Mouse (Mus musculus) midbrain, postnatal 0 days (tissue): ENCODE results near the gene Cntrob. TPM values are rescaled to one million over a fixed set of nuclear protein-coding genes. Genes with fewer than 3 reads are reported as not detected.
A peak's percentile ranks its signal among the peaks of the same experiment; 100 is the strongest.

Experiments
- ATAC-seq: fragments of 200-750 bp; cut with Nextera tagmentation; 2 replicates; pipeline ENCODE4 v1.8.0; 2017; ENCODE audit warnings: moderate number of reproducible peaks, mild to moderate bottlenecking, moderate TSS enrichment, moderate library complexity; ENCODE audit not compliant: low FRiP score
- DNase-seq: peaks from one replicate; pipeline ENCODE4 v3.0.0-alpha.2; 2015; ENCODE audit warnings: low spot score
- H3K27ac ChIP-seq: fragments of 300-500 bp; sonication (generic); 2 replicates; pipeline ENCODE4 v1.5.1; 2014; ENCODE audit warnings: low read depth, mild to moderate bottlenecking, low read length, mixed read lengths
- H3K27me3 ChIP-seq: fragments of 300-500 bp; sonication (generic); 2 replicates; pipeline ENCODE4 v1.6.1; 2014; ENCODE audit warnings: low read length, control low read depth, mixed read lengths; ENCODE audit not compliant: insufficient read depth
- H3K36me3 ChIP-seq: fragments of 300-500 bp; sonication (generic); 2 replicates; pipeline ENCODE4 v1.6.1; 2014; ENCODE audit warnings: low read length, control low read depth, mixed read lengths; ENCODE audit not compliant: insufficient read depth
- H3K4me1 ChIP-seq: fragments of 300-500 bp; sonication (generic); 2 replicates; pipeline ENCODE4 v1.6.1; 2014; ENCODE audit warnings: mild to moderate bottlenecking, control low read depth, antibody characterized with exemption, low read length, mixed read lengths; ENCODE audit not compliant: insufficient read depth
- H3K4me2 ChIP-seq: fragments of 300-500 bp; sonication (generic); 2 replicates; pipeline ENCODE4 v1.6.1; 2014; ENCODE audit warnings: low read depth, mild to moderate bottlenecking, low read length, mixed read lengths; ENCODE audit not compliant: poor library complexity, severe bottlenecking
- H3K4me3 ChIP-seq: fragments of 300-500 bp; sonication (generic); 2 replicates; pipeline ENCODE4 v1.5.1; 2014; ENCODE audit warnings: low read depth, mild to moderate bottlenecking, low read length, moderate library complexity
- H3K9ac ChIP-seq: fragments of 300-500 bp; sonication (generic); replicated peaks from 2 replicates; pipeline ENCODE4 v1.6.1; 2014; ENCODE audit warnings: mild to moderate bottlenecking, low read length, moderate library complexity, mixed read lengths; ENCODE audit not compliant: poor library complexity, severe bottlenecking
- H3K9me3 ChIP-seq: fragments of 300-500 bp; sonication (generic); 2 replicates; pipeline ENCODE4 v1.6.1; 2016; ENCODE audit warnings: low read length, control low read depth
- CTCF ChIP-seq: IDR thresholded peaks from 2 replicates; pipeline ENCODE4 v1.5.1; 2016; ENCODE audit warnings: antibody characterized with exemption, mild to moderate bottlenecking
- WGBS: fragments of 180-500 bp; shearing (Covaris S2); extraction: QIAGEN DNeasy Blood & Tissue Kit; methylation state at CpG from one replicate; pipeline ENCODE4 v1.1.7; 2014; 5-methylcytosine and 5-hydroxymethylcytosine counted together
- polyA plus RNA-seq: library from polyadenylated mRNA; unstranded; fragments of >200 nt; fragmentation: Nextera tagmentation; extraction: Ambion mirVana; gene quantifications from 2 replicates; pipeline ENCODE4 v1.2.1, GENCODE M21; 2015
- total RNA-seq: library from RNA; depleted of rRNA; stranded (reverse); fragments of >200 nt; gene quantifications from 2 replicates; pipeline ENCODE4 v1.2.3, GENCODE M21; 2014

The Cntrob gene
- total and polyA plus RNA-seq, 2 experiments from 2014 or later: 13.6 to 16.2 TPM

- 31% methylated on average over 7 of the region's 7 CpGs for WGBS
- H3K4me2 ChIP-seq: no peak overlapping the region
- DNase-seq: peak; percentile 71
- no peak overlapping the region for H3K27ac ChIP-seq
- no peak overlapping the region for H3K9ac ChIP-seq
- no peaks in the 10 kb centered on the region for H3K36me3 ChIP-seq
- H3K4me1 ChIP-seq: peaks cover 3% of the 10 kb centered on the region; the same call in 1 of the 2 replicates
- peak; percentile 72 for TF ChIP-seq CTCF
- no peaks in the 10 kb centered on the region for H3K9me3 ChIP-seq
- no peak for ATAC-seq
- no peak overlapping the region for H3K4me3 ChIP-seq
- H3K27me3 ChIP-seq: no peaks in the 10 kb centered on the region
These were observed 56.2 kb downstream of the Cntrob start for GRCm38 (mm10) chr11:69267341-69267740.

DNA sequence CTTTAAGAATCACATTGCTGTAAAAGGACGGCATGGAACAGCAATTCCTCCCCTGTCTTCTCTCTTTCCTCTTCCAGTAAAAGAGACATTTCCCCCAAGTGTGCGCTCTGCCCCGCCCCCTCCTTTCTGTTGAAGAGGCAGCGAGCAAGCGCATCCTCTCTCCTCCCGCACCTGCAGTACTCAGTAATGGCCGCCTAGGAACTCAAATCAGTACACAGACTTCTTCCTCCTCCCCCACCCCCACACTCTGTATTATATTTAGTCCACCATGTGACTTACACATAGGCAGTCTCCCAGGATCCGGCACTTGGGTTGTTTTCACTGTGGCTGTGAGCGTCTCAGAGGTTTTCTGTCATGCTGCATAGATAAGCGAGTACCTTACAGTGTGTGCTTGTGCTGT, 57.3 kb downstream of the Cntrob start:
- peak; percentile 38 for TF ChIP-seq CTCF
- Histone ChIP-seq H3K27me3 (no peaks in the 10 kb centered on the region), H3K4me3 (peak overlapping the region; percentile 9; the same call in 1 of the 2 replicates), H3K4me2 (peak overlapping the region; percentile 33), H3K9ac (no peak overlapping the region), H3K4me1 (peaks cover 3% of the 10 kb centered on the region; the same call in 1 of the 2 replicates), H3K9me3 (no peaks in the 10 kb centered on the region), H3K27ac (peak overlapping the region; percentile 52), H3K36me3 (no peaks in the 10 kb centered on the region)
- 6% methylated on average over 10 of the region's 10 CpGs for WGBS
- peak; percentile 89 for DNase-seq
- peak; percentile 89 for ATAC-seq

DNA sequence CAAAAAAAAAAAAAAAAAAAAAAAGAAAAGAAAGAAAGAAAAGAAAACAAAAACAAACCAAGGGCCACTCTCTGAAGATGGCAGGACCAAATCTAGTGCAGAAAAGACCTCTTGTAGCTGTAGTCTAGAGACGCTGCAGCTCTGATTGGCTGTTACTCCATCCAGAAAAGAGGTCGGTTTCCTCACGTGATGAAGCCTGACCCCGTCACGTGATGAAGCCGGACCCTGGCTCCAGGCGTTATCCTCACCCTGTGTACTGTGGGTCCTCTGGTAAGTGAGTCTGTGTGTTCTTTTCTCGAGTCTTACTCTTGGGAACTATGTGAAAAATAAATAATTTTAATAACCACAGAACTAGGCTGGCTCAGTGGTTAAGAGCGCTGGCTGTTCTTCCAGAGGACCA, 58.2 kb downstream of the Cntrob start:
- no peaks in the 10 kb centered on the region for H3K27me3 ChIP-seq
- DNase-seq (no peak), ATAC-seq (no peak)
- H3K4me1 ChIP-seq: peaks cover 3% of the 10 kb centered on the region; the same call in 1 of the 2 replicates
- WGBS: 77% methylated on average over 9 of the region's 9 CpGs
- peak overlapping the region; percentile 52 for H3K27ac ChIP-seq
- H3K9ac ChIP-seq: no peak overlapping the region
- H3K4me3 ChIP-seq: no peak overlapping the region
- H3K36me3 ChIP-seq: no peaks in the 10 kb centered on the region
- H3K4me2 ChIP-seq: no peak overlapping the region
- no peak for TF ChIP-seq CTCF
- H3K9me3 ChIP-seq: no peaks in the 10 kb centered on the region

DNA sequence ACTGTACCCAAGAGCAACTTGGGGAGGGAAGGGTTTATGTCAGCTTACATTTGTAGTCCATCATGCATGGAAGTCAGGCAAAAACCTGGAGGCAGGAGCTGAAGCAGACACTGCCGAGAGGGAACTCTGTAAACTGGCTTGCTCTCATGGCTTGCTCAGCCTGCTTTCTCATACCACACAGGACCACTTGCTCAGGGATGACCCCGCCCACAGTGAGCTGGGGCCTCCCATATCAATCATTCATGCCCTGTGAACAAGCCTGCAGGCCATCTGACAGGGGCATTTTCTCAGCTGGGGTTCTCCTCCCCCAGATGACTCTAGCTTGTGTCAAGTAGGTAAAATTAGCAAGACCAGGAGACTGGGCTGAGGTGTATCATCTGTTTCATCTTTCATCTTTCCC, 59.3 kb downstream of the Cntrob start:
- no peak for TF ChIP-seq CTCF
- peaks cover 3% of the 10 kb centered on the region; the same call in 1 of the 2 replicates for H3K4me1 ChIP-seq
- no peaks in the 10 kb centered on the region for H3K27me3 ChIP-seq
- DNase-seq (no peak), ATAC-seq (no peak)
- no peak overlapping the region for H3K4me2 ChIP-seq
- H3K36me3 ChIP-seq: no peaks in the 10 kb centered on the region
- WGBS: 86% methylated on average over 2 of the region's 2 CpGs
- no peak overlapping the region for H3K27ac ChIP-seq
- H3K4me3 ChIP-seq: no peak overlapping the region
- no peaks in the 10 kb centered on the region for H3K9me3 ChIP-seq
- no peak overlapping the region for H3K9ac ChIP-seq

DNA sequence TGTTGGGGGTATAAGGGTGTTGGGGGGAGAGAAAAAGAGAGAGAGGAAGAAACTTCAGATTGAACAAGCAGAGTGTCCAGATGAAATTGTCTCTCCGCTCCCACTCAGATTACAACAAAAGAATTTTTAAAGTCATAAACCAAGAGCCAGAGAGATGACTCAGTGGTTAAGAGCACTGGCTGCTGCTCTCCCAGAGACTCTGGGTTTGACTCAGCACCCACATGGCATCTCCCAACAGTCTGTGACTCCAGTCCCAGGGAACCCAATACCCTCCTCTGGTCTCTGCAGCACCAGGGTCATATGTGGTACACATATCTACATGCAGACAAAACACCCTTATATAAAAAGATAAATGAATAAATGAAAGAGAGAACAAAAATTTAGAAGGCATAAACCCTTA, 63.5 kb downstream of the Cntrob start:
- DNase-seq (no peak), ATAC-seq (no peak)
- TF ChIP-seq CTCF: no peak
- no peaks in the 10 kb centered on the region for H3K36me3 ChIP-seq
- H3K4me1 ChIP-seq: no peaks in the 10 kb centered on the region
- H3K9me3 ChIP-seq: no peaks in the 10 kb centered on the region
- no peak overlapping the region for H3K4me3 ChIP-seq
- 92% methylated on average over 1 of the region's 1 CpGs for WGBS
- H3K27ac ChIP-seq: no peak overlapping the region
- H3K4me2 ChIP-seq: no peak overlapping the region
- H3K9ac ChIP-seq: no peak overlapping the region
- H3K27me3 ChIP-seq: no peaks in the 10 kb centered on the region

DNA sequence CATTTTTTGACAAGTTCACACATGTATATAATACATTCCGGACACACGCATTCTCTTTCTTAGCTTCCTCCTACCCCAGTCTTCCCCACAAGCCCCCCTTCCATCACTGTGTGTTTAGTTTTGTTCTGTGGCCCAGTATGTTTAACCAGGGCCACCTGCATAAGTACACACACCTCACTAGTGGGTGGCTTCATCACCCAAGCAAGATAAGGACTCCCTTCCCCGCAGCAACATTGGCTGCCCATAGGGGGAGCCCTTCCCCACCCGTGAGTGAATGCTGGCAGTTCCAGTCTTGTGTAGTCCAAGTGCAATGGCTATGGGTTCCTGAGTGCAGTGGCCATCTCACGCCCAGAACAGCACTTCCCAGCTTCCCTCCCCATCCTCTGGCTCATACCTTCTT, 65.3 kb downstream of the Cntrob start:
- ATAC-seq: no peak
- H3K36me3 ChIP-seq: no peaks in the 10 kb centered on the region
- peak; percentile 83 for TF ChIP-seq CTCF

More for the DNA sequence above, 65.3 kb downstream of the Cntrob start:
- H3K4me3 ChIP-seq: no peak overlapping the region
- WGBS: 50% methylated on average over 5 of the region's 5 CpGs
- H3K9me3 ChIP-seq: no peaks in the 10 kb centered on the region
- no peaks in the 10 kb centered on the region for H3K27me3 ChIP-seq
- no peak overlapping the region for H3K9ac ChIP-seq
- H3K27ac ChIP-seq: no peak overlapping the region
- no peaks in the 10 kb centered on the region for H3K4me1 ChIP-seq
- H3K4me2 ChIP-seq: no peak overlapping the region
- DNase-seq: peak; percentile 53
